Mouse (Mus musculus): ENCODE data around the gene Micu1.

DNA sequence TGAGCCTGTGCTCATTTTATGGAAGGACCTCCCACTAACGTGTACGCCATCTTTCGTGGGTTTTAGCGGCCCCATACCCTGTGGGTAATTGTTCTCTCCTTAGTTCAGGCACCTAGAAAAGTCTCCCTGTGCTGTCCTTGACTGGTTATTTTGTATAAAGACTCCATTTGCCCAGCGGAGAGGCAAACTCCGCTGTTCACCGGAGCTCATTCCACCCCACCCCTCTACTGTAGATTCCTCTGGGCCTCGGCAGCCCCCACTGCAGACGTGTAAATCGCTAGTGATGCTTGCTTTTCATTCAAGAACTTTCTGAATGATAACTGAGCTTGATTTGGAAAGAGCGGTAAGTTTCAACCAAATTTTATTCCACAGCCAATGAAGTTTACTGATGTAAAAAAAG lies 53.4 kb downstream of the Micu1 start:
- TF ChIP-seq CTCF (IDR thresholded peaks at IDR 0.05; ENCODE audit: borderline replicate concordance, insufficient read depth, low read depth, low read length), result no peak
- TF ChIP-seq POLR2A (IDR thresholded peaks at IDR 0.05; ENCODE audit: borderline replicate concordance, insufficient read depth, low read length), result no peak

All from cerebellum, adult 2 months (tissue).